Comparison of ENCODE assay signal across 8 mouse cellular contexts in the genomic region with DNA sequence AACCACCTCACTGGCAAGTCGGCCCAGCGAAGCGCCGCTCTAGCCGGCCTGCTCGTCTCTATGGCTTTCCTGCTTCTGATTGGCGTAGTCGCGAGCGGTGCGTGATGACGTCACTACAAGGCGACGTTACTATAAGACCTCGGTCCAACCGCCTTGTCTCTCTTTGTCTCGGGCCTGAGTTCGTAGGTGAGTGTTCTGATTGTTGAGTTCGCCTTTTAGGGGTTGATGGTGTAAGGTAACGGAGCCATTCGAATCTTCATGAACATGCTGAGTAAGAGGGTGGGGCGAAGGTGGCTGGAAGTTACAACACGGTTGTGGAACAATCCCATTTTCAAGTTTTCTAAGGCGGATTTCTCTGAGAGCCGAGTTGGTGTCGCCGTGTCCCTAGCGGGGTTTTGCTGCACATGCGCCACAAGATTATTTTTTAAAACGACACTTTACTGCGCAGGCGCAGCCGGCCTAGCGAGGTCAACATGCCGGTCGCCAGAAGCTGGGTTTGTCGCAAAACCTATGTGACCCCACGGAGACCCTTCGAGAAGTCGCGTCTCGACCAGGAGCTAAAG. TPM values are rescaled to one million over a fixed set of nuclear protein-coding genes. Genes with fewer than 3 reads are reported as not detected.
A peak's percentile ranks its signal among the peaks of the same experiment; 100 is the strongest.
DNase-seq lines count a peak whose midpoint lies in the region; ATAC-seq lines count a peak whose summit lies in the region.

Gene Rps9, plus strand, starts transcription at position 115 of the 563 bp plus-strand sequence.

- under 1% methylated on average over 42 of the region's 42 CpGs for WGBS in hindbrain, embryonic 14.5 days

- H3K27me3 ChIP-seq in hindbrain, embryonic 14.5 days (ENCODE audit: control insufficient read depth, insufficient read depth, low read length): no peaks in the 10 kb centered on the region

- H3K9ac ChIP-seq in hindbrain, embryonic 14.5 days: peak within 1 kb of the TSS; percentile 78

- H3K36me3 ChIP-seq in hindbrain, embryonic 14.5 days (replicated peaks; ENCODE audit: control insufficient read depth, insufficient read depth): peaks cover 60% of the 10 kb centered on the region

- peak; percentile 97 for DNase-seq in R1 (ENCODE audit: low read depth, low spot score)
- peak; percentile 96 to 97 for DNase-seq in cerebellum, postnatal 25 days
- peak; percentile 97 for DNase-seq in frontal cortex, postnatal 25 days (ENCODE audit: low spot score in 2 of 2)
- peak; percentile 99 for DNase-seq in hindbrain, embryonic 14.5 days (ENCODE audit: low spot score)
- DNase-seq in layer of hippocampus, postnatal 36 days: peak; percentile 95
- DNase-seq in lung, postnatal 36 days: peak; percentile 99
- DNase-seq in retina, postnatal 1 day: peak; percentile 99
- peak; percentile 86 to 93 for DNase-seq in urinary bladder, adult 18-20 months (ENCODE audit: low spot score in 2 of 2)

- H3K4me1 ChIP-seq in hindbrain, embryonic 14.5 days (replicated peaks; ENCODE audit: control insufficient read depth, insufficient read depth, low read length): peaks cover 30% of the 10 kb centered on the region

- peak within 1 kb of the TSS; percentile 98 for H3K4me2 ChIP-seq in hindbrain, embryonic 14.5 days (replicated peaks)

- peak within 1 kb of the TSS; percentile 74 for H3K4me3 ChIP-seq in hindbrain, embryonic 14.5 days (replicated peaks; ENCODE audit: low read length)

- no peaks in the 10 kb centered on the region for H3K9me3 ChIP-seq in hindbrain, embryonic 14.5 days (ENCODE audit: control insufficient read depth, low read length)

- H3K27ac ChIP-seq in hindbrain, embryonic 14.5 days: peak within 1 kb of the TSS; percentile 93

- ATAC-seq in hindbrain, embryonic 14.5 days (ENCODE audit: low FRiP score): peak; percentile 96

RNA-seq across cellular contexts. Expression of gene Rps9, which starts in this region (rescaled TPM):
- 732 and 840 TPM in 2 replicates for polyA plus RNA-seq in hindbrain, embryonic 14.5 days (2014; fragmentation: Nextera tagmentation; extraction: Ambion mirVana)
- 100 to 1,000 TPM; 396 to 403 TPM for total RNA-seq in layer of hippocampus, postnatal 36 days (2021)

Comparison
In these comparisons a context has a peak if more than half of its experiments do, and no peak if none do; other contexts are left out.
1. Peak in every context shown above with its lines: DNase-seq, ATAC-seq, H3K4me3 ChIP-seq and H3K27ac ChIP-seq.